In the genomic region with DNA sequence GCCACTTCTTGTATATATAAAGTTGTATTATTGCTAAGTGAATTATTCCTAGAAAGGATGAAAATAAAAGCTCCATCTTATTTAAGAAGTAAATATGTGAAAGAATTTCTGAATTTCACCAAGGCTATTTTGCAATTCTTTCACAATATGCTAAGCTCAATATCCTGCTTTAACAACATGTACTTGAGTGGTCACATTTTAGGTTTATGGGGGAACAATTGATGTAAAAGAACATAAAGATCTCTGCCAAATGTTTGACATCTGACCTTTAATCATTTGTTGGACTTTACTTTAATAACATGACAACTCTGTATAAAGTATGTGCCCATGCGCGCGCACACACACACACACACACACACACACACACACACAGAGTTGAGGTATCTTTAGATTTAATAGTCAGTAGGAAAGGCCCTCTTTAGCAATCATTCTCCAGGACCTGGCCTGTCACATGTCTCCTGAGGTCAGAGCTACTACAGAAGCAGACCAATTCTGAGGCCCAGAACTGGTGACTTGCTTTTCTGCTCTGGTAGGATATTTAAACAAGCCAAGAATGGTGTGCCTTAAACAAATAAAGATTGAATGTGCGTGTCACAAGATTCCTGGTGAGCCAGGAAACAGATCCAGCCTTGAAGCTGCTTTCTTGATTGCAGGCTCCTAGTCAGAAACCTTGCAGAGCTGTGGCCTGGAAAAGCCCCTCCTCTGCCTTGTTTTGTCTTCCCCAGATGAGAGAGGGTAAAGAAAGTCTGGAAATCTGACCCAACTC, we compare ENCODE assay signal across 13 mouse cellular contexts.
A peak's percentile ranks its signal among the peaks of the same experiment; 100 is the strongest.
DNase-seq lines count a peak whose midpoint lies in the region; ATAC-seq and TF ChIP-seq lines count a peak whose summit lies in the region.
"Had no signal": no experiment of that assay in that cellular context is flagged by ENCODE, and none has a peak within 500 bp of the region (broad histone marks: within the 10 kb centered on the region; RNA-seq: fewer than 3 reads in every experiment).

No protein-coding gene starts in this region.

- WGBS in forebrain, embryonic 11.5 days, result 72% methylated on average over 4 of the region's 4 CpGs
- 66% methylated on average over 4 of the region's 4 CpGs for whole genome bisulfite sequencing in forebrain, embryonic 13.5 days
- 58% methylated on average over 4 of the region's 4 CpGs for WGBS in lung, embryonic 16.5 days
- 71% methylated on average over 4 of the region's 4 CpGs for WGBS in lung, adult 2 months
- 67% methylated on average over 4 of the region's 4 CpGs for WGBS in neural tube, embryonic 13.5 days
- 70% methylated on average over 4 of the region's 4 CpGs for WGBS in forebrain, embryonic 15.5 days

- H3K4me1 ChIP-seq in forebrain, embryonic 11.5 days (replicated peaks; ENCODE audit: control insufficient read depth, insufficient read depth, low read length), result peaks cover 2% of the 10 kb centered on the region; the same call in 1 of the 2 replicates
- peaks cover 17% of the 10 kb centered on the region for H3K4me1 ChIP-seq in forebrain, embryonic 13.5 days
- H3K4me1 ChIP-seq in lung, embryonic 16.5 days (replicated peaks; ENCODE audit: control insufficient read depth, insufficient read depth, low read length), result no peaks in the 10 kb centered on the region; the same call in 1 of the 2 replicates
- no peaks in the 10 kb centered on the region for H3K4me1 ChIP-seq in lung, adult 2 months (ENCODE audit: control insufficient read depth, insufficient read depth, low read length)
- H3K4me1 ChIP-seq in neural tube, embryonic 13.5 days (replicated peaks), result peaks cover 6% of the 10 kb centered on the region
- H3K4me1 ChIP-seq in forebrain, embryonic 15.5 days, result peaks cover 3% of the 10 kb centered on the region; the same call in 1 of the 2 replicates

- ATAC-seq in forebrain, embryonic 11.5 days (replicated peaks; ENCODE audit: low FRiP score), result 0 out of 2 replicates have a peak, but pooled peaks have one; percentile 30
- no peak for ATAC-seq in forebrain, embryonic 13.5 days
- peak; percentile 60; the same call in 1 of the 2 replicates for ATAC-seq in lung, embryonic 16.5 days (ENCODE audit: low read depth)
- no peak for ATAC-seq in neural tube, embryonic 13.5 days (ENCODE audit: low read depth)
- ATAC-seq in forebrain, embryonic 15.5 days (replicated peaks), result no peak

- TF ChIP-seq CTCF in lung, adult 2 months (IDR thresholded peaks at IDR 0.05; ENCODE audit: insufficient read depth, low read length), result no peak

- no peaks in the 10 kb centered on the region for H3K27me3 ChIP-seq in forebrain, embryonic 11.5 days (ENCODE audit: control insufficient read depth, insufficient read depth, low read length)
- H3K27me3 ChIP-seq in forebrain, embryonic 13.5 days, result no peaks in the 10 kb centered on the region
- H3K27me3 ChIP-seq in lung, embryonic 16.5 days (ENCODE audit: control insufficient read depth, insufficient read depth, low read depth, low read length), result no peaks in the 10 kb centered on the region
- H3K27me3 ChIP-seq in neural tube, embryonic 13.5 days, result no peaks in the 10 kb centered on the region
- no peaks in the 10 kb centered on the region for H3K27me3 ChIP-seq in forebrain, embryonic 15.5 days

- no peaks in the 10 kb centered on the region for H3K9me3 ChIP-seq in forebrain, embryonic 11.5 days (ENCODE audit: control insufficient read depth, low read length)
- H3K9me3 ChIP-seq in forebrain, embryonic 13.5 days (replicated peaks), result no peaks in the 10 kb centered on the region
- no peaks in the 10 kb centered on the region for H3K9me3 ChIP-seq in lung, embryonic 16.5 days (ENCODE audit: control insufficient read depth, low read length)
- H3K9me3 ChIP-seq in neural tube, embryonic 13.5 days, result no peaks in the 10 kb centered on the region
- no peaks in the 10 kb centered on the region for H3K9me3 ChIP-seq in forebrain, embryonic 15.5 days

- DNase-seq in forebrain, embryonic 11.5 days (ENCODE audit: low spot score), result no peak
- no peak for DNase-seq in lung, adult 2 months
- DNase-seq in fibroblast of lung, adult 2 months (ENCODE audit: low read depth), result peak; percentile 81
- no peak for DNase-seq in layer of hippocampus, adult 18-20 months (ENCODE audit: low spot score in 2 of 2)
- DNase-seq: adrenal gland, postnatal 36 days; cerebellum, postnatal 14 days; gastrocnemius, postnatal 10 days; kidney, adult 11 months had no signal

- H3K27ac ChIP-seq in forebrain, embryonic 11.5 days (ENCODE audit: low read depth, low read length), result no peak overlapping the region
- no peak overlapping the region for H3K27ac ChIP-seq in forebrain, embryonic 13.5 days
- no peak overlapping the region for H3K27ac ChIP-seq in lung, embryonic 16.5 days (ENCODE audit: low read length)
- H3K27ac ChIP-seq in neural tube, embryonic 13.5 days (replicated peaks), result 0 out of 2 replicates have a peak overlapping the region, but pooled peaks have one; percentile 9
- no peak overlapping the region for H3K27ac ChIP-seq in forebrain, embryonic 15.5 days (replicated peaks)
- H3K27ac ChIP-seq: macrophage had no signal

- H3K4me2 ChIP-seq in forebrain, embryonic 11.5 days (ENCODE audit: low read depth, low read length, severe bottlenecking), result no peak overlapping the region
- H3K4me2 ChIP-seq in forebrain, embryonic 13.5 days, result no peak overlapping the region
- no peak overlapping the region for H3K4me2 ChIP-seq in lung, embryonic 16.5 days (ENCODE audit: low read depth, low read length)
- H3K4me2 ChIP-seq in neural tube, embryonic 13.5 days, result no peak overlapping the region
- no peak overlapping the region for H3K4me2 ChIP-seq in forebrain, embryonic 15.5 days (replicated peaks)

- H3K36me3 ChIP-seq in forebrain, embryonic 11.5 days (ENCODE audit: control insufficient read depth, insufficient read depth, low read length), result no peaks in the 10 kb centered on the region
- no peaks in the 10 kb centered on the region for H3K36me3 ChIP-seq in forebrain, embryonic 13.5 days (ENCODE audit: poor library complexity, severe bottlenecking)
- H3K36me3 ChIP-seq in lung, embryonic 16.5 days (ENCODE audit: control insufficient read depth, insufficient read depth, low read length), result no peaks in the 10 kb centered on the region
- no peaks in the 10 kb centered on the region for H3K36me3 ChIP-seq in neural tube, embryonic 13.5 days
- no peaks in the 10 kb centered on the region for H3K36me3 ChIP-seq in forebrain, embryonic 15.5 days

- H3K4me3 ChIP-seq in forebrain, embryonic 11.5 days (ENCODE audit: low read depth, low read length), result no peak overlapping the region
- no peak overlapping the region for H3K4me3 ChIP-seq in forebrain, embryonic 13.5 days
- H3K4me3 ChIP-seq in lung, embryonic 16.5 days (ENCODE audit: low read length), result no peak overlapping the region
- no peak overlapping the region for H3K4me3 ChIP-seq in lung, adult 2 months (replicated peaks; ENCODE audit: extremely low read depth, low read depth, low read length)
- no peak overlapping the region for H3K4me3 ChIP-seq in neural tube, embryonic 13.5 days
- no peak overlapping the region for H3K4me3 ChIP-seq in forebrain, embryonic 15.5 days

- no peak overlapping the region for H3K9ac ChIP-seq in forebrain, embryonic 11.5 days (ENCODE audit: low read length)
- no peak overlapping the region for H3K9ac ChIP-seq in forebrain, embryonic 13.5 days
- no peak overlapping the region for H3K9ac ChIP-seq in lung, embryonic 16.5 days (ENCODE audit: low read length)
- H3K9ac ChIP-seq in neural tube, embryonic 13.5 days, result no peak overlapping the region
- H3K9ac ChIP-seq in forebrain, embryonic 15.5 days (replicated peaks), result no peak overlapping the region

- TF ChIP-seq POLR2A in lung, adult 2 months (IDR thresholded peaks at IDR 0.05; ENCODE audit: borderline replicate concordance, extremely low read depth, low read depth, low read length), result no peak

Comparison
In these comparisons a context has a peak if more than half of its experiments do, and no peak if none do; other contexts are left out.
1. ATAC-seq: peak in forebrain, embryonic 11.5 days (single experiment) and lung, embryonic 16.5 days (single experiment); none in forebrain, embryonic 13.5 days (single experiment), neural tube, embryonic 13.5 days (single experiment) and forebrain, embryonic 15.5 days (single experiment).